Mouse (Mus musculus) hindbrain, embryonic 10.5 days (tissue): ENCODE results near the gene Dnajc3. TPM values are rescaled to one million over a fixed set of nuclear protein-coding genes. Genes with fewer than 3 reads are reported as not detected.

ENCODE experiments used
- DNase-seq: peaks from one replicate; pipeline ENCODE4 v3.0.0-alpha.2; 2017; ENCODE audit warnings: low spot score
- H3K27ac ChIP-seq: fragments of 300-500 bp; sonication (generic); 2 replicates; pipeline ENCODE4 v1.5.1; 2016; ENCODE audit warnings: mild to moderate bottlenecking, moderate library complexity
- H3K27me3 ChIP-seq: fragments of 300-500 bp; sonication (generic); 2 replicates; pipeline ENCODE4 v1.6.1; 2016; ENCODE audit warnings: mild to moderate bottlenecking; ENCODE audit not compliant: poor library complexity, insufficient read depth, severe bottlenecking
- H3K36me3 ChIP-seq: fragments of 300-500 bp; sonication (generic); 2 replicates; pipeline ENCODE4 v1.6.1; 2016; ENCODE audit warnings: mild to moderate bottlenecking, moderate library complexity
- H3K4me1 ChIP-seq: fragments of 300-500 bp; sonication (generic); replicated peaks from 2 replicates; pipeline ENCODE4 v1.6.1; 2016; ENCODE audit warnings: mild to moderate bottlenecking
- H3K4me3 ChIP-seq: fragments of 300-500 bp; sonication (generic); 2 replicates; pipeline ENCODE4 v1.5.1; 2016; ENCODE audit warnings: mild to moderate bottlenecking, moderate library complexity
- H3K9me3 ChIP-seq: fragments of 300-500 bp; sonication (generic); 2 replicates; pipeline ENCODE4 v1.6.1; 2016; ENCODE audit warnings: mild to moderate bottlenecking, moderate library complexity
- WGBS: fragments of 180-500 bp; shearing (Covaris S2); methylation state at CpG from one replicate; pipeline ENCODE4 v1.1.7; 2016; 5-methylcytosine and 5-hydroxymethylcytosine counted together
- polyA plus RNA-seq: library from polyadenylated mRNA; unstranded; fragments of >200 nt; fragmentation: Nextera tagmentation; extraction: Ambion mirVana; gene quantifications from 2 replicates; pipeline ENCODE4 v1.2.1, GENCODE M21; 2016

The Dnajc3 gene
- polyA plus RNA-seq, 1 experiment from 2014 or later: 25.4 TPM

GRCm38 (mm10) chr14:119005834-119006233 is 68.1 kb downstream of the Dnajc3 start:
- Histone ChIP-seq H3K9me3 (no peaks in the 10 kb centered on the region), H3K27ac (no peak overlapping the region), H3K4me1 (peaks cover 16% of the 10 kb centered on the region), H3K36me3 (peaks cover 14% of the 10 kb centered on the region), H3K4me3 (peak overlapping the region; percentile 20; the same call in 1 of the 2 replicates), H3K27me3 (no peaks in the 10 kb centered on the region)
- 20% methylated on average over 5 of the region's 5 CpGs for WGBS
- no peak for DNase-seq

GRCm38 (mm10) chr14:119006441-119007102 is 68.8 kb downstream of the Dnajc3 start:
- H3K27me3 ChIP-seq: no peaks in the 10 kb centered on the region
- peaks cover 3% of the 10 kb centered on the region; the same call in 1 of the 2 replicates for H3K9me3 ChIP-seq
- DNase-seq: no peak
- peaks cover 12% of the 10 kb centered on the region for H3K36me3 ChIP-seq
- H3K4me3 ChIP-seq: peak overlapping the region; percentile 61
- peaks cover 16% of the 10 kb centered on the region for H3K4me1 ChIP-seq
- H3K27ac ChIP-seq: peak overlapping the region; percentile 74
- WGBS: 3% methylated on average over 49 of the region's 49 CpGs

- no peaks in the 10 kb centered on the region for H3K27me3 ChIP-seq
- peaks cover 15% of the 10 kb centered on the region for H3K36me3 ChIP-seq
- DNase-seq: peak; percentile 96
- peak overlapping the region; percentile 74 for H3K27ac ChIP-seq
- 1% methylated on average over 13 of the region's 13 CpGs for WGBS
- peaks cover 16% of the 10 kb centered on the region for H3K4me1 ChIP-seq
- H3K9me3 ChIP-seq: peaks cover 5% of the 10 kb centered on the region; the same call in 1 of the 2 replicates
- H3K4me3 ChIP-seq: peak overlapping the region; percentile 61
These were observed 69.6 kb downstream of the Dnajc3 start for GRCm38 (mm10) chr14:119007103-119007951.

GRCm38 (mm10) chr14:119008031-119008590 is 70.3 kb downstream of the Dnajc3 start:
- WGBS: 54% methylated on average over 7 of the region's 7 CpGs
- no peak for DNase-seq
- H3K27me3 ChIP-seq: no peaks in the 10 kb centered on the region

DNA sequence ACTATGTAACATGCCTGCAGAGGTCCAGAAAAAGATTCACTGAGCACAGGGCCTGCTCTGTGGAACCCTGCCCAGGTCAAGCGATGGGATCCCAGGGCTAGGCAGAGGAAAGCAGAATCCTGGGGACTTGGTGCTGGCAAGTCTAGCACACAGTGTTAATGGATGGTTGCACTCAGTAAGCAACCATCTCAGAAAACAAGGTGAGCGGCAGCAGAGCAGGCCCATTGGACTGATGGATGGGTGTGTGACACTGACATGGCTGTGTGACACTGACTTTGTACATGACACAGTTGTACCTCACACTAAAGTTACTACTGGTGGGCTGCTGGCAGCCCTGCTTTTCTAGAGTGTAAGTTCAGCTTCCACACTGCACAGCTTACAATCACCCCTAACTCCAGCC is 71.8 kb downstream of the Dnajc3 start:
- no peak for DNase-seq
- peaks cover 20% of the 10 kb centered on the region for H3K4me1 ChIP-seq
- peaks cover 5% of the 10 kb centered on the region; the same call in 1 of the 2 replicates for H3K9me3 ChIP-seq
- H3K36me3 ChIP-seq: peaks cover 21% of the 10 kb centered on the region
- no peaks in the 10 kb centered on the region for H3K27me3 ChIP-seq
- no peak overlapping the region for H3K4me3 ChIP-seq
- 91% methylated on average over 2 of the region's 2 CpGs for WGBS
- no peak overlapping the region for H3K27ac ChIP-seq

More at GRCm38 (mm10) chr14:119008031-119008590, 70.3 kb downstream of the Dnajc3 start:
- peak overlapping the region; percentile 74 for H3K27ac ChIP-seq
- H3K4me3 ChIP-seq: peak overlapping the region; percentile 61
- peaks cover 5% of the 10 kb centered on the region; the same call in 1 of the 2 replicates for H3K9me3 ChIP-seq
- peaks cover 20% of the 10 kb centered on the region for H3K36me3 ChIP-seq
- H3K4me1 ChIP-seq: peaks cover 19% of the 10 kb centered on the region

DNA sequence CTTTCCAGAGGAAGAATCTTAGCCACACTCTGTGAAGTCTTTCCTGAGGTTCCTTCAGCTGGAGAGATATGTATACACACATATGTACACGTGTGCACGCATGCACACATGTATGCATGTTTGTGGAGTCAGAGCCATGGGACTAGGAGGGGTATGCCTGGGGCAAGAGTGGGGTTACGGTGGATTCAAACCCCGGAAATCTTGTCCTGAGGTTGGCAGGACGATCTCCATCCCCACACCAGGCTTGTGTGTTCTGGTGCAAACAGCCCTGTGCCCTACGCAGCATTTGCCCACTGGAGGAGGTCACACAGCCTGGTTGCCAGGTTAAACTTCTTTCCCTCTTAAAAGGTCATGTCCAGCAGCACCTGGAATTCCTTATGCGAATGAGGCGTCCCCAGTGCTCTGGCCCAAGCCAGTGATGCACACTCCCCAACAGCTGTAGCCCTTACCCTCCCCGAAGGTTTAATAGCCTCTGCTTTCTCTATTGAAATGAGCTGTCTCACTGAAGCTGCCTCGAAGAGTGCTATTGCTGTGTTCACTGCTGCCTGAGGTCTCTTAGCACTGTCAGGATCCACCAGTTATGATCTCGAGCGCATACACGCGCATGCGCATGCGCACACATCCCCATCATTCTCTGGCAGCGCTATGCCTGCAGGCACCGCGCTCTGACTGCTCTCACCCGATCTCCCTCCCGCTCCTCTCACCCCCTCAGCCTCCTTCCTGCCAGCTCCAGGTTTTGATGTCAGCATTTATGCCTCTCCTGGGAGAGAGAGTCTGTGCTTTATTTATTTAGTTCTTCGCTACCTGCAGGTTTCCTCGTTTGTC is 75.0 kb downstream of the Dnajc3 start:
- Histone ChIP-seq H3K27ac (0 out of 2 replicates have a peak overlapping the region, but pooled peaks have one; percentile 0), H3K36me3 (peaks cover 39% of the 10 kb centered on the region), H3K27me3 (no peaks in the 10 kb centered on the region), H3K4me1 (peaks cover 8% of the 10 kb centered on the region; the same call in 1 of the 2 replicates), H3K4me3 (peak overlapping the region; percentile 28; the same call in 1 of the 2 replicates), H3K9me3 (peaks cover 5% of the 10 kb centered on the region; the same call in 1 of the 2 replicates)
- peak; percentile 51 for DNase-seq
- 67% methylated on average over 23 of the region's 23 CpGs for WGBS

GRCm38 (mm10) chr14:119013549-119013948 is 75.8 kb downstream of the Dnajc3 start:
- no peak for DNase-seq
- peaks cover 44% of the 10 kb centered on the region for H3K36me3 ChIP-seq
- no peak overlapping the region for H3K27ac ChIP-seq
- H3K9me3 ChIP-seq: peaks cover 5% of the 10 kb centered on the region; the same call in 1 of the 2 replicates
- H3K4me3 ChIP-seq: no peak overlapping the region
- no peaks in the 10 kb centered on the region for H3K27me3 ChIP-seq
- WGBS: 72% methylated on average over 12 of the region's 12 CpGs
- H3K4me1 ChIP-seq: 0 out of 2 replicates have a peak, but pooled peaks cover 3% of the 10 kb centered on the region

GRCm38 (mm10) chr14:119025889-119026288 is 88.1 kb downstream of the Dnajc3 start:
- no peak for DNase-seq
- Histone ChIP-seq H3K4me1 (no peaks in the 10 kb centered on the region), H3K36me3 (peaks cover 36% of the 10 kb centered on the region), H3K4me3 (no peak overlapping the region), H3K27me3 (no peaks in the 10 kb centered on the region), H3K9me3 (no peaks in the 10 kb centered on the region), H3K27ac (no peak overlapping the region)
- WGBS: 71% methylated on average over 5 of the region's 5 CpGs

GRCm38 (mm10) chr14:119027130-119027529 is 89.4 kb downstream of the Dnajc3 start:
- 55% methylated on average over 4 of the region's 4 CpGs for WGBS
- peak; percentile 49 for DNase-seq
- Histone ChIP-seq H3K27ac (no peak overlapping the region), H3K4me1 (no peaks in the 10 kb centered on the region), H3K4me3 (no peak overlapping the region), H3K27me3 (no peaks in the 10 kb centered on the region), H3K36me3 (peaks cover 40% of the 10 kb centered on the region), H3K9me3 (no peaks in the 10 kb centered on the region)

- 69% methylated on average over 2 of the region's 2 CpGs for WGBS
- Histone ChIP-seq H3K4me1 (no peaks in the 10 kb centered on the region), H3K36me3 (peaks cover 45% of the 10 kb centered on the region), H3K27ac (no peak overlapping the region), H3K9me3 (no peaks in the 10 kb centered on the region), H3K27me3 (no peaks in the 10 kb centered on the region), H3K4me3 (no peak overlapping the region)
- DNase-seq: no peak
These were observed 90.0 kb downstream of the Dnajc3 start for GRCm38 (mm10) chr14:119027675-119028253.
